Mouse (Mus musculus): ENCODE measurements at regions not wholly inside any gene's neighbourhood (a gene's known extent, or its start where the extent isn't known, plus 50 kb on each side); places are given as distances from the start of the nearest gene placed in this dataset.

DNA sequence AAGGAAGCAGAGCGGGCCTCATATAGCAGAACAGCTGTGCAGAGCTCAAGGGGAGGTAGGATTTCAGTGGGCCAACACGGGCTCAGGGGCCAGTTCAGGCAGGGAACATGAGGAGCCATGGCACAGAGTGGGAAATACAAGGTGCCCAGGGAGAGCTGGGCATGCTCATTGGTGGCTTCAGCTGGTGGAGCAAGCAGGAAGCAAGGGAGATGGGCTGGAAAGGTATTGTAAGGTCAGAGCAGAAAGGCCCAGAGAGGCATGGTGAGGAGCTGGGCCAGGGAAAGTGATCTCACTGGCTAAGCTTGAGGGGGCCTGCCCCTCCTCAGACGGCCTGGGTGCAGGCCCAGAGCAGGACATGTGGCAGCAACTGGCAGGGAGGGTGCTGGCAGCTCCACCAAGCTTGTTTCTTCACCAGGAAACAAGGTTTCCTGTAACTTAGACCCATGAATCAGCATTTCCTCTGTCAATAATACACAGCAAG lies 155.2 kb upstream of the Lpp start:
- WGBS, result 90% methylated on average over 3 of the region's 3 CpGs
- Histone ChIP-seq H3K4me1 (no peaks in the 10 kb centered on the region), H3K27ac (replicated peaks) (no peak overlapping the region), H3K4me3 (no peak overlapping the region), H3K36me3 (no peaks in the 10 kb centered on the region), H3K9me3 (replicated peaks) (no peaks in the 10 kb centered on the region), H3K27me3 (ENCODE audit: low read depth, poor library complexity, severe bottlenecking) (no peaks in the 10 kb centered on the region)
- no peak for DNase-seq (ENCODE audit: low spot score)

- no peak overlapping the region for H3K27ac ChIP-seq (replicated peaks)
- DNase-seq (ENCODE audit: low spot score), result no peak
- 85% methylated on average over 3 of the region's 3 CpGs for WGBS
- H3K9me3 ChIP-seq (replicated peaks), result no peaks in the 10 kb centered on the region
- H3K4me1 ChIP-seq, result no peaks in the 10 kb centered on the region
- H3K36me3 ChIP-seq, result no peaks in the 10 kb centered on the region
- H3K27me3 ChIP-seq (ENCODE audit: low read depth, poor library complexity, severe bottlenecking), result no peaks in the 10 kb centered on the region
- no peak overlapping the region for H3K4me3 ChIP-seq
Observed at GRCm38 (mm10) chr16:24237425-24237824, 155.9 kb upstream of the Lpp start.

DNA sequence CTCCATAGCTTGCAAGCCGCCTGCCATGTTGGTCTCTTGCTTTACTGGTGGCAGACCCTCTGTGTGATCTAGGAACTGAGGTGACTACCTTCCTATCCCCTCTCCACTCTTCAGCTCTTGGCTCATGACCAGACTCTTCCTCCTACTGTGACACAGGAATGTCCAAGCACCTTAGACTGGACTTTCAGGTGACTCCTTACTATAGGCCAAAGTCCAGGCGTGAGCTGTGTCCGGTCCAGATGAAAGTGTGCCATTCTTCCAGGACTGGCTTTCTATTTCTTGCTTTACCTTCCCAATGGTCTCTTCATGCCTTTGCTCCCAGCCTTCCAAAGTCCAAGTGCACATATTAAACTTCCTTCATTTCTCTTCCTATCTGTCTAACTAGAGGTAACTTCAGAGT lies 156.3 kb upstream of the Lpp start:
- Histone ChIP-seq H3K36me3 (no peaks in the 10 kb centered on the region), H3K4me3 (no peak overlapping the region), H3K27me3 (ENCODE audit: low read depth, poor library complexity, severe bottlenecking) (no peaks in the 10 kb centered on the region), H3K9me3 (replicated peaks) (no peaks in the 10 kb centered on the region), H3K27ac (replicated peaks) (no peak overlapping the region), H3K4me1 (no peaks in the 10 kb centered on the region)
- WGBS, result 92% methylated on average over 3 of the region's 3 CpGs
- DNase-seq (ENCODE audit: low spot score), result no peak

GRCm38 (mm10) chr16:24236511-24236910 lies 156.8 kb upstream of the Lpp start:
- no peak overlapping the region for H3K4me3 ChIP-seq
- H3K4me1 ChIP-seq, result no peaks in the 10 kb centered on the region
- no peaks in the 10 kb centered on the region for H3K27me3 ChIP-seq (ENCODE audit: low read depth, poor library complexity, severe bottlenecking)
- no peak overlapping the region for H3K27ac ChIP-seq (replicated peaks)
- H3K36me3 ChIP-seq, result no peaks in the 10 kb centered on the region
- no peak for DNase-seq (ENCODE audit: low spot score)
- H3K9me3 ChIP-seq (replicated peaks), result no peaks in the 10 kb centered on the region
- 69% methylated on average over 3 of the region's 3 CpGs for WGBS

DNA sequence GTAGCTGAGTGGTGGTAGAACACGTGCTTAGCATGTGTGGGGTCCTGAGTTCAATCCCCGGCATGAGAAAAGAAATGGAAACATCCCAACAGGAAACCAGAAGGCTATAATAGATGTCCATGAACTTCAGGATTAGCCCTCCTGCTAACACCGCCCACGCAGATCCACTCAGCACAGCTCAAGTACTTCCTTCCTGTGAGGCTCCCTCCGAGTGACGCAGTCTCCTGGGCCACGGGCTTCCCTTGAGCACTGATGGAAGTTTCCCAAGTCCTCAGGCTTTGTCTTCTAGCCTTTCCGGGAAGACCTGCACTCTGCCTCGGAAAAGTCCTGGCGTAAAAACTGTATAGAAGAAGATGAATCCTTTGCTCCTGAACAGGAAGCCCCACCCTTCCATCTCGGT lies 158.5 kb upstream of the Lpp start:
- H3K27me3 ChIP-seq (ENCODE audit: low read depth, poor library complexity, severe bottlenecking), result no peaks in the 10 kb centered on the region
- H3K9me3 ChIP-seq (replicated peaks), result no peaks in the 10 kb centered on the region
- no peaks in the 10 kb centered on the region for H3K4me1 ChIP-seq
- H3K36me3 ChIP-seq, result no peaks in the 10 kb centered on the region
- H3K27ac ChIP-seq (replicated peaks), result no peak overlapping the region
- DNase-seq (ENCODE audit: low spot score), result no peak
- 87% methylated on average over 11 of the region's 11 CpGs for whole genome bisulfite sequencing
- H3K4me3 ChIP-seq, result no peak overlapping the region

DNA sequence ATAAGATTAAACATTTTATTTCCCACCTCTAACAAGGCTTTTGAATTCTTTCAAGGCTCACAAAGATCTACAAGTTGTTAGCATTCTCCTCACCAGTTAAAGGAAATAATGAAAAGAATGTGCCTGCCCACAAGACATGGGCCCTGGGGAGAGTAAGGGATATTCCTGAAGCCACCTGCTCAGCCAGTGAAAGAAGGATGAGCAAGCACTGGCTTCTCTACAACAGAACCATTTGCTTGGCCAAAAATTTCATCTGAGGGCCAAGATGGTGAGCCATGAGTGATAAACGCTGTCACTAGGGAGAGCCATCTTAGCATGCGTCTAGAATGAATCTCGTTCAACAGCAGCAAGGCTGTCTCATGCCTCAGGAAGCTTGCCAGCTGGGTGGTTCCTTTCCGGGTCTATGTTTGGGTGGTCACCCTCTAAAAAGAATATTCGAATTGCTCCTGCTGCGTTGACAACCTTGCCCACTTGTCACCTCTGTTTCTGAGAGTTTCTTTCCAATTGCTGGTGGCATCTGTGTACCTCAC lies 161.2 kb upstream of the Lpp start:
- no peaks in the 10 kb centered on the region for H3K9me3 ChIP-seq (replicated peaks)
- WGBS, result 92% methylated on average over 6 of the region's 6 CpGs
- no peak overlapping the region for H3K4me3 ChIP-seq
- H3K27me3 ChIP-seq (ENCODE audit: low read depth, poor library complexity, severe bottlenecking), result no peaks in the 10 kb centered on the region
- no peaks in the 10 kb centered on the region for H3K36me3 ChIP-seq
- H3K27ac ChIP-seq (replicated peaks), result no peak overlapping the region
- no peak for DNase-seq (ENCODE audit: low spot score)
- no peaks in the 10 kb centered on the region for H3K4me1 ChIP-seq

DNA sequence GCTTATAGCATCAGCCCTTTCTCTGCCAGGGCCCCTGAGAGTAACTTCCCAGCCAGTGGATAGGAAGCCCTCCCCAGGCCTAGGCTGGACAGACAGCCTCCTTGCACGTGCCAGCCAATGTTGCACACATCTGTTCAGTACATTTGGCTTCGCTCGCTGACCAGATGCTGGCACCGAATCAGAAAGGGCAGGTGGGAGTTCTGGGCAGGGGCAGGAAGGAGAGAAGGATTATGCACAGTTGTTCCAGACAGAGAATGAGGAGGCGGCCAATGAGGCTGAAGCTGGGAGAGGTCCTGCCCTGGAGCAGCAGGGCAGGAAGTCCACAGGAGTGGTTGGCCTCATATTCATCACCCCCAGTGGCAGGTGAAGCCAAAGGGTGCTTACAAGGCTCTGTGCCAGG lies 161.8 kb upstream of the Lpp start:
- H3K4me1 ChIP-seq, result no peaks in the 10 kb centered on the region
- no peak for DNase-seq (ENCODE audit: low spot score)
- no peak overlapping the region for H3K4me3 ChIP-seq
- no peaks in the 10 kb centered on the region for H3K36me3 ChIP-seq
- H3K27me3 ChIP-seq (ENCODE audit: low read depth, poor library complexity, severe bottlenecking), result no peaks in the 10 kb centered on the region
- H3K27ac ChIP-seq (replicated peaks), result no peak overlapping the region
- no peaks in the 10 kb centered on the region for H3K9me3 ChIP-seq (replicated peaks)
- WGBS, result 87% methylated on average over 5 of the region's 5 CpGs

DNA sequence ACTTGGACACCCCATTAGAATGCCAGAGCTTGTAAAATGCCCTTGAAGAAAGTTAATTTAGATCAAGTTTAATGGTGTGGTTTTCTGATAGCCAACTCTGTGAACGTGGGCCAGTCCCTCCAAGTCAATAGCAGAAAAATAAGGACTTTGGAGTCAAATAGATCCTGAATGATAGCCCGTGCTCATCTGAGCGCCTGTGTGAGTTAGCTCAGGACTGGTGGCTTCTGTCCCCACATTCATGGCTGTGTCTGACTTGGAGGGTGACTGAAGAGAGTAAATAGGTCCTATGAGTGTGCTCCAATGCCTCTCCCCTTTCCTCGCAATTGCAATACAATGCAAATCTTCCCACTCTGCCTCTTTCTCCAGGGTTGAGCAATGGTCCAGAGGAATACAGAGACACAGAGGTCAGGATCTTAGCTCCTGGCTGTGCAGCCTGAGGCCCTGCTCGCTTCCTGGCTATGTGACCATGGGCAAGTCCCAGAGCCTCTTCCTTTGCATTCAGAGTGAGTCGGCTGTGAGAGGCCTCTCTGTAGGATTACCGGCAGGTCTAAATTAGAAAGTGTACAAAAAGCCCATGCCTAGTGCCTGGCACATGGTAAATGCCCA lies 164.2 kb upstream of the Lpp start:
- WGBS, result 83% methylated on average over 7 of the region's 7 CpGs
- Histone ChIP-seq H3K36me3 (no peaks in the 10 kb centered on the region), H3K4me3 (no peak overlapping the region), H3K27me3 (ENCODE audit: low read depth, poor library complexity, severe bottlenecking) (no peaks in the 10 kb centered on the region), H3K27ac (replicated peaks) (no peak overlapping the region), H3K9me3 (replicated peaks) (no peaks in the 10 kb centered on the region), H3K4me1 (no peaks in the 10 kb centered on the region)
- no peak for DNase-seq (ENCODE audit: low spot score)

- no peak for DNase-seq (ENCODE audit: low spot score)
- Histone ChIP-seq H3K9me3 (replicated peaks) (no peaks in the 10 kb centered on the region), H3K27me3 (ENCODE audit: low read depth, poor library complexity, severe bottlenecking) (no peaks in the 10 kb centered on the region), H3K27ac (replicated peaks) (no peak overlapping the region), H3K4me1 (no peaks in the 10 kb centered on the region), H3K36me3 (no peaks in the 10 kb centered on the region), H3K4me3 (no peak overlapping the region)
- WGBS, result 88% methylated on average over 4 of the region's 4 CpGs
Observed at GRCm38 (mm10) chr16:24225897-24226296, 167.4 kb upstream of the Lpp start.

DNA sequence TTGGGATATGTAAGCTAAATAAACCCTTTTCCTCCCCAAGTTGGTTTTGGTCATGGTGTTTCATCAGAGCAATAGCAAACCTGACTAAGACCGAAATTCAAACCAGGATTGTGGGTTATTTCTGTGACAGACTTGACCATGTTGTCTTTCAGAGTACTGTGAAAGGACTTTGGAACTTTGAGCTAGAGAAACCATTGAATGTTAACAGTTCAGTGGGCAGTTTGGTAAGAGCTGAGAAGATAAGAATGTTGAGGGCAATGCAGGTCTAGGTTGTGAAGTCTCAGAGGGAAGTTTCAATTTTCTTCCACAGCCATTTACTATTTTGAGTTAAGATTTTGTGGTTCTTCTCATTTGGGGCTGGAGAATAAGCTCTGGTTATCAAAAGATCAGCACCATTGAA lies 168.2 kb upstream of the Lpp start:
- Histone ChIP-seq H3K4me1 (no peaks in the 10 kb centered on the region), H3K27me3 (ENCODE audit: low read depth, poor library complexity, severe bottlenecking) (no peaks in the 10 kb centered on the region), H3K36me3 (no peaks in the 10 kb centered on the region), H3K27ac (replicated peaks) (no peak overlapping the region), H3K4me3 (no peak overlapping the region), H3K9me3 (replicated peaks) (no peaks in the 10 kb centered on the region)
- DNase-seq (ENCODE audit: low spot score), result no peak
- 90% methylated on average over 1 of the region's 1 CpGs for WGBS

DNA sequence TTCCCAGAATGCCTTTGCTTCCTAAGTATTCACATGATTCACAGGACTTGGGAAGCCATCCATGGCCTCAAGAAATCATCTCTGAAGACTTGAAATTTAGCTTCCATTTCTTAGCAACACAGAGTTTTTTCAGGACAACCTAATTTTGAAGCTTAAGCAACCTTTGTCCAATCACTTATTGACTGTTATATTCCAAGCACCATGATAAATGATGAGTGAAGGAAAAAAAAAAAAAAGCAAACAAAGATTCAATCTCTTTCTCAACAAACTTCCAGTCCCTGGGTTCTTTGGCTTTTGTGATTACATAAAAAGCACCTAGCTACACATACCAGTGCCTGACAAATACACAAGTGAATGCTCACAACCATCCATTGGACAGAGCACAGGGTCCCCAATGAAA lies 169.4 kb upstream of the Lpp start:
- DNase-seq (ENCODE audit: low spot score), result no peak
- Histone ChIP-seq H3K4me3 (no peak overlapping the region), H3K27ac (replicated peaks) (no peak overlapping the region), H3K4me1 (no peaks in the 10 kb centered on the region), H3K36me3 (no peaks in the 10 kb centered on the region), H3K9me3 (replicated peaks) (no peaks in the 10 kb centered on the region), H3K27me3 (ENCODE audit: low read depth, poor library complexity, severe bottlenecking) (no peaks in the 10 kb centered on the region)

GRCm38 (mm10) chr16:24223527-24223880 lies 169.8 kb upstream of the Lpp start:
- no peaks in the 10 kb centered on the region for H3K36me3 ChIP-seq
- no peaks in the 10 kb centered on the region for H3K27me3 ChIP-seq (ENCODE audit: low read depth, poor library complexity, severe bottlenecking)
- no peaks in the 10 kb centered on the region for H3K9me3 ChIP-seq (replicated peaks)
- no peak for DNase-seq (ENCODE audit: low spot score)
- H3K4me1 ChIP-seq, result peaks cover 1% of the 10 kb centered on the region
- H3K27ac ChIP-seq (replicated peaks), result no peak overlapping the region
- H3K4me3 ChIP-seq, result no peak overlapping the region
- 93% methylated on average over 2 of the region's 2 CpGs for WGBS

- Histone ChIP-seq H3K4me3 (no peak overlapping the region), H3K36me3 (no peaks in the 10 kb centered on the region), H3K9me3 (replicated peaks) (no peaks in the 10 kb centered on the region), H3K27ac (replicated peaks) (no peak overlapping the region), H3K4me1 (peaks cover 7% of the 10 kb centered on the region), H3K27me3 (ENCODE audit: low read depth, poor library complexity, severe bottlenecking) (no peaks in the 10 kb centered on the region)
- WGBS, result 86% methylated on average over 5 of the region's 5 CpGs
- DNase-seq (ENCODE audit: low spot score), result no peak
Observed at GRCm38 (mm10) chr16:24222759-24223526, 170.4 kb upstream of the Lpp start.

Data from midbrain, embryonic 10.5 days (tissue).